Mouse (Mus musculus) lung, embryonic 15.5 days (tissue): Measurements from ENCODE around the gene Fam234b. TPM values are rescaled to one million over a fixed set of nuclear protein-coding genes. Genes with fewer than 3 reads are reported as not detected.

Experiments
- ATAC-seq: fragments of 200-750 bp; cut with Nextera tagmentation; 2 replicates; pipeline ENCODE4 v1.8.0; 2017; ENCODE audit warnings: moderate number of reproducible peaks, borderline replicate concordance; ENCODE audit not compliant: low FRiP score, low TSS enrichment; ENCODE audit errors: extremely low read depth
- H3K27ac ChIP-seq: fragments of 300-500 bp; sonication (generic); 2 replicates; pipeline ENCODE4 v1.5.1; 2015; ENCODE audit warnings: moderate library complexity, mild to moderate bottlenecking, inconsistent platforms
- H3K27me3 ChIP-seq: fragments of 300-500 bp; sonication (generic); 2 replicates; pipeline ENCODE4 v1.6.1; 2015; ENCODE audit warnings: inconsistent platforms
- H3K36me3 ChIP-seq: fragments of 300-500 bp; sonication (generic); 2 replicates; pipeline ENCODE4 v1.6.1; 2015; ENCODE audit warnings: inconsistent platforms
- H3K4me1 ChIP-seq: fragments of 300-500 bp; sonication (generic); 2 replicates; pipeline ENCODE4 v1.6.1; 2015; ENCODE audit warnings: inconsistent platforms
- H3K4me2 ChIP-seq: fragments of 300-500 bp; sonication (generic); 2 replicates; pipeline ENCODE4 v1.6.1; 2015; ENCODE audit warnings: inconsistent platforms, mild to moderate bottlenecking, moderate library complexity
- H3K4me3 ChIP-seq: fragments of 300-500 bp; sonication (generic); 2 replicates; pipeline ENCODE4 v1.5.1; 2015; ENCODE audit warnings: mild to moderate bottlenecking, inconsistent platforms
- H3K9ac ChIP-seq: fragments of 300-500 bp; sonication (generic); 2 replicates; pipeline ENCODE4 v1.6.1; 2015; ENCODE audit warnings: inconsistent platforms
- H3K9me3 ChIP-seq: fragments of 300-500 bp; sonication (generic); 2 replicates; pipeline ENCODE4 v1.6.1; 2016; ENCODE audit warnings: inconsistent platforms
- WGBS: fragments of 180-500 bp; shearing (Covaris S2); methylation state at CpG from one replicate; pipeline ENCODE4 v1.1.7; 2015; 5-methylcytosine and 5-hydroxymethylcytosine counted together
- polyA plus RNA-seq: library from polyadenylated mRNA; unstranded; fragments of >200 nt; fragmentation: Nextera tagmentation; extraction: Ambion mirVana; gene quantifications from 2 replicates; pipeline ENCODE4 v1.2.1, GENCODE M21; 2015

Gene Fam234b
- polyA plus RNA-seq, 1 experiment from 2014 or later, result 23.3 TPM

- 0 out of 2 replicates have a peak overlapping the region, but pooled peaks have one; percentile 16 for H3K27ac ChIP-seq
- H3K4me2 ChIP-seq, result no peak overlapping the region
- H3K4me1 ChIP-seq, result peaks cover 39% of the 10 kb centered on the region
- no peak overlapping the region for H3K4me3 ChIP-seq
- no peaks in the 10 kb centered on the region for H3K9me3 ChIP-seq
- WGBS, result 62% methylated on average over 4 of the region's 4 CpGs
- H3K27me3 ChIP-seq, result peaks cover 2% of the 10 kb centered on the region; the same call in 1 of the 2 replicates
- no peak overlapping the region for H3K9ac ChIP-seq
- no peak for ATAC-seq
- H3K36me3 ChIP-seq, result no peaks in the 10 kb centered on the region
Observed at GRCm38 (mm10) chr6:135275231-135275630, 77.5 kb downstream of the Fam234b start.

GRCm38 (mm10) chr6:135276474-135277295 is 78.9 kb downstream of the Fam234b start:
- peak; percentile 87 for ATAC-seq
- Histone ChIP-seq H3K4me1 (peaks cover 31% of the 10 kb centered on the region), H3K36me3 (no peaks in the 10 kb centered on the region), H3K9me3 (no peaks in the 10 kb centered on the region), H3K9ac (no peak overlapping the region), H3K4me3 (no peak overlapping the region), H3K4me2 (no peak overlapping the region), H3K27me3 (peaks cover 7% of the 10 kb centered on the region; the same call in 1 of the 2 replicates), H3K27ac (no peak overlapping the region)
- WGBS, result 44% methylated on average over 6 of the region's 6 CpGs

GRCm38 (mm10) chr6:135278302-135278701 is 80.5 kb downstream of the Fam234b start:
- no peak overlapping the region for H3K9ac ChIP-seq
- no peaks in the 10 kb centered on the region for H3K9me3 ChIP-seq
- peaks cover 7% of the 10 kb centered on the region; the same call in 1 of the 2 replicates for H3K27me3 ChIP-seq
- peaks cover 27% of the 10 kb centered on the region for H3K4me1 ChIP-seq
- no peak overlapping the region for H3K4me2 ChIP-seq
- WGBS, result 83% methylated on average over 6 of the region's 6 CpGs
- H3K4me3 ChIP-seq, result no peak overlapping the region
- H3K36me3 ChIP-seq, result no peaks in the 10 kb centered on the region
- H3K27ac ChIP-seq, result no peak overlapping the region
- no peak for ATAC-seq

- Histone ChIP-seq H3K9ac (no peak overlapping the region), H3K27ac (no peak overlapping the region), H3K4me1 (peaks cover 27% of the 10 kb centered on the region), H3K4me2 (no peak overlapping the region), H3K9me3 (no peaks in the 10 kb centered on the region), H3K36me3 (no peaks in the 10 kb centered on the region), H3K27me3 (peaks cover 7% of the 10 kb centered on the region; the same call in 1 of the 2 replicates), H3K4me3 (no peak overlapping the region)
- WGBS, result 37% methylated on average over 5 of the region's 5 CpGs
- ATAC-seq, result no peak
Observed at GRCm38 (mm10) chr6:135279286-135279685, 81.5 kb downstream of the Fam234b start.

- Histone ChIP-seq H3K9me3 (no peaks in the 10 kb centered on the region), H3K4me1 (peaks cover 25% of the 10 kb centered on the region), H3K4me3 (no peak overlapping the region), H3K27me3 (peaks cover 7% of the 10 kb centered on the region; the same call in 1 of the 2 replicates), H3K9ac (no peak overlapping the region), H3K36me3 (no peaks in the 10 kb centered on the region), H3K27ac (no peak overlapping the region), H3K4me2 (no peak overlapping the region)
- no peak for ATAC-seq
- WGBS, result 35% methylated on average over 10 of the region's 10 CpGs
Observed at GRCm38 (mm10) chr6:135279856-135280255, 82.1 kb downstream of the Fam234b start.

GRCm38 (mm10) chr6:135292391-135292790 is 94.6 kb downstream of the Fam234b start:
- Histone ChIP-seq H3K27ac (0 out of 2 replicates have a peak overlapping the region, but pooled peaks have one; percentile 6), H3K9me3 (no peaks in the 10 kb centered on the region), H3K36me3 (no peaks in the 10 kb centered on the region), H3K9ac (no peak overlapping the region), H3K4me2 (no peak overlapping the region), H3K27me3 (no peaks in the 10 kb centered on the region), H3K4me3 (no peak overlapping the region), H3K4me1 (peaks cover 24% of the 10 kb centered on the region)
- WGBS, result 61% methylated on average over 4 of the region's 4 CpGs
- ATAC-seq, result no peak

- Histone ChIP-seq H3K4me3 (no peak overlapping the region), H3K36me3 (no peaks in the 10 kb centered on the region), H3K4me2 (no peak overlapping the region), H3K27me3 (no peaks in the 10 kb centered on the region), H3K9ac (no peak overlapping the region), H3K9me3 (no peaks in the 10 kb centered on the region), H3K27ac (peak overlapping the region; percentile 88), H3K4me1 (peaks cover 24% of the 10 kb centered on the region)
- 41% methylated on average over 6 of the region's 6 CpGs for WGBS
- no peak for ATAC-seq
Observed at GRCm38 (mm10) chr6:135294150-135294549, 96.4 kb downstream of the Fam234b start.

Other genes starting within 250 kb of the Fam234b start
- gene Apold1, start 216.3 kb upstream of the Fam234b start, polyA plus RNA-seq, result 1.5 and 1.7 TPM in 2 replicates
- gene Ddx47, start 186.4 kb upstream of the Fam234b start, polyA plus RNA-seq, result 123 and 125 TPM in 2 replicates
- 72.4 and 85.7 TPM in 2 replicates for gene Gprc5a, start 132.3 kb upstream of the Fam234b start, polyA plus RNA-seq
- not detected in 2 replicates for gene Gprc5d, start 79.7 kb upstream of the Fam234b start, polyA plus RNA-seq
- 9.6 and 10.0 TPM in 2 replicates for gene Hebp1, start within 50 bp of the Fam234b start, polyA plus RNA-seq
- 6.9 and 7.3 TPM in 2 replicates for gene Gsg1, start 56.4 kb downstream of the Fam234b start, polyA plus RNA-seq
- 0.22 and 0.36 TPM in 2 replicates for gene Pbp2, start 112.4 kb downstream of the Fam234b start, polyA plus RNA-seq
- 90.4 and 94.2 TPM in 2 replicates for gene Emp1, start 164.6 kb downstream of the Fam234b start, polyA plus RNA-seq